Mouse (Mus musculus) stomach, postnatal 0 days (tissue): ENCODE measurements around the gene Slc16a2.

Experiments used
- CTCF ChIP-seq: IDR thresholded peaks from 2 replicates; pipeline ENCODE4 v1.5.1; 2016; ENCODE audit warnings: antibody characterized with exemption, low read depth, mild to moderate bottlenecking, moderate library complexity
- EP300 ChIP-seq: optimal IDR thresholded peaks from 2 replicates; pipeline ENCODE3; 2016; ENCODE audit warnings: antibody characterized with exemption

DNA sequence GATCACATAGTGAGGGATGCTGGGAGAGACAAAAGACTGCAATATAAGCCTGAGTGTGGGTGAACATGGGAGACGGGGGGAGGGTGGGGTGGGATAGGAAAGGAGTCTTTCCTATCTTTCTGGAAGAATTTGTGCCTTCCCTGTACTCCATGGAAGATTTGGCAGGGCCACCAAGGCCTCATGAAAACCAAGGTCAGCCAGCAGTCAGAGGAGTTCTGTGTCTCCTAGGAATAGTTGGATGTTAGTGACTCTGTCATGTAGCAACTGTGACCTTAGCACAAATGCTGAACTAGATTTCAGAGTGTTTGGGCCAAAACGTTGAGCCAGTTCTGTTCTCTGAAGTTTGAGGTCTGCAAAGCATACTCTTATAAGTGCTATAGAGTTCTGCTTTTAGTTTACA lies 36.1 kb downstream of the Slc16a2 start:
- no peak for TF ChIP-seq CTCF
- TF ChIP-seq EP300, result no peak
